Mouse (Mus musculus) embryonic facial prominence, embryonic 10.5 days (tissue): ENCODE measurements at regions not wholly inside any gene's neighbourhood (a gene's known extent, or its start where the extent isn't known, plus 50 kb on each side); places are given as distances from the start of the nearest gene placed in this dataset.
A peak's percentile ranks its signal among the peaks of the same experiment; 100 is the strongest.

Experiments used
- DNase-seq: peaks from one replicate; pipeline ENCODE4 v3.0.0-alpha.2; 2017; ENCODE audit warnings: low spot score
- H3K27ac ChIP-seq: fragments of 300-500 bp; sonication (generic); replicated peaks from 2 replicates; pipeline ENCODE4 v1.5.1; 2016; ENCODE audit warnings: mild to moderate bottlenecking
- H3K27me3 ChIP-seq: fragments of 300-500 bp; sonication (generic); replicated peaks from 2 replicates; pipeline ENCODE4 v1.6.1; 2016; ENCODE audit warnings: low read depth, mild to moderate bottlenecking; ENCODE audit not compliant: poor library complexity, severe bottlenecking
- H3K36me3 ChIP-seq: fragments of 300-500 bp; sonication (generic); replicated peaks from 2 replicates; pipeline ENCODE4 v1.6.1; 2016; ENCODE audit warnings: mild to moderate bottlenecking, moderate library complexity
- H3K4me1 ChIP-seq: fragments of 300-500 bp; sonication (generic); 2 replicates; pipeline ENCODE4 v1.6.1; 2016
- H3K4me3 ChIP-seq: fragments of 300-500 bp; sonication (generic); 2 replicates; pipeline ENCODE4 v1.5.1; 2016; ENCODE audit warnings: mild to moderate bottlenecking, moderate library complexity
- H3K9me3 ChIP-seq: fragments of 300-500 bp; sonication (generic); 2 replicates; pipeline ENCODE4 v1.6.1; 2016; ENCODE audit warnings: mild to moderate bottlenecking
- WGBS: fragments of 180-500 bp; shearing (Covaris S2); methylation state at CpG from one replicate; pipeline ENCODE4 v1.1.7; 2016; 5-methylcytosine and 5-hydroxymethylcytosine counted together

- no peaks in the 10 kb centered on the region for H3K9me3 ChIP-seq
- H3K36me3 ChIP-seq: no peaks in the 10 kb centered on the region
- peaks cover 22% of the 10 kb centered on the region for H3K4me1 ChIP-seq
- DNase-seq: no peak
- no peak overlapping the region for H3K4me3 ChIP-seq
- WGBS: 82% methylated on average over 12 of the region's 12 CpGs
- H3K27ac ChIP-seq: no peak overlapping the region
- H3K27me3 ChIP-seq: no peaks in the 10 kb centered on the region
Observed at GRCm38 (mm10) chr4:83166867-83167814, 115.0 kb upstream of the Frem1 start.

- no peak for DNase-seq
- Histone ChIP-seq H3K27ac (no peak overlapping the region), H3K36me3 (no peaks in the 10 kb centered on the region), H3K9me3 (no peaks in the 10 kb centered on the region), H3K4me1 (peaks cover 15% of the 10 kb centered on the region), H3K27me3 (no peaks in the 10 kb centered on the region), H3K4me3 (no peak overlapping the region)
- WGBS: 90% methylated on average over 3 of the region's 3 CpGs
Observed at GRCm38 (mm10) chr4:83146740-83147139, 94.6 kb upstream of the Frem1 start.

- Histone ChIP-seq H3K27me3 (no peaks in the 10 kb centered on the region), H3K36me3 (no peaks in the 10 kb centered on the region), H3K4me1 (peaks cover 15% of the 10 kb centered on the region), H3K9me3 (no peaks in the 10 kb centered on the region), H3K4me3 (no peak overlapping the region), H3K27ac (peak overlapping the region; percentile 8; the same call in 1 of the 2 replicates)
- 10% methylated on average over 8 of the region's 8 CpGs for WGBS
- DNase-seq: no peak
Observed at GRCm38 (mm10) chr4:83145738-83146217, 93.6 kb upstream of the Frem1 start.

- no peaks in the 10 kb centered on the region for H3K9me3 ChIP-seq
- peaks cover 15% of the 10 kb centered on the region for H3K4me1 ChIP-seq
- no peak for DNase-seq
- no peak overlapping the region for H3K4me3 ChIP-seq
- no peaks in the 10 kb centered on the region for H3K36me3 ChIP-seq
- H3K27me3 ChIP-seq: no peaks in the 10 kb centered on the region
- WGBS: 61% methylated on average over 11 of the region's 11 CpGs
- no peak overlapping the region for H3K27ac ChIP-seq
Observed at GRCm38 (mm10) chr4:83144781-83145517, 92.8 kb upstream of the Frem1 start.

GRCm38 (mm10) chr4:83141736-83142135 is 89.6 kb upstream of the Frem1 start:
- Histone ChIP-seq H3K27ac (no peak overlapping the region), H3K4me1 (peaks cover 15% of the 10 kb centered on the region), H3K9me3 (no peaks in the 10 kb centered on the region), H3K36me3 (no peaks in the 10 kb centered on the region), H3K27me3 (no peaks in the 10 kb centered on the region), H3K4me3 (no peak overlapping the region)
- no peak for DNase-seq
- WGBS: 61% methylated on average over 5 of the region's 5 CpGs

- 74% methylated on average over 8 of the region's 8 CpGs for WGBS
- Histone ChIP-seq H3K9me3 (no peaks in the 10 kb centered on the region), H3K27me3 (no peaks in the 10 kb centered on the region), H3K36me3 (no peaks in the 10 kb centered on the region), H3K27ac (0 out of 2 replicates have a peak overlapping the region, but pooled peaks have one; percentile 10), H3K4me1 (peaks cover 6% of the 10 kb centered on the region), H3K4me3 (no peak overlapping the region)
- DNase-seq: no peak
Observed at GRCm38 (mm10) chr4:83122668-83123005, 70.5 kb upstream of the Frem1 start.

- 83% methylated on average over 6 of the region's 6 CpGs for WGBS
Observed at GRCm38 (mm10) chr4:83122003-83122667, 70.0 kb upstream of the Frem1 start.

GRCm38 (mm10) chr4:83108659-83108967 is 56.5 kb upstream of the Frem1 start:
- H3K27me3 ChIP-seq: no peaks in the 10 kb centered on the region
- H3K27ac ChIP-seq: no peak overlapping the region; the same call in 1 of the 2 replicates
- no peak overlapping the region for H3K4me3 ChIP-seq
- H3K36me3 ChIP-seq: no peaks in the 10 kb centered on the region
- WGBS: 82% methylated on average over 3 of the region's 3 CpGs
- no peak for DNase-seq
- H3K9me3 ChIP-seq: no peaks in the 10 kb centered on the region
- no peaks in the 10 kb centered on the region; the same call in none of the 2 replicates for H3K4me1 ChIP-seq

More at GRCm38 (mm10) chr4:83122003-83122667, 70.0 kb upstream of the Frem1 start:
- no peaks in the 10 kb centered on the region for H3K36me3 ChIP-seq
- DNase-seq: no peak
- no peaks in the 10 kb centered on the region for H3K9me3 ChIP-seq
- no peak overlapping the region for H3K4me3 ChIP-seq
- 0 out of 2 replicates have a peak overlapping the region, but pooled peaks have one; percentile 40 for H3K27ac ChIP-seq
- H3K4me1 ChIP-seq: peaks cover 6% of the 10 kb centered on the region
- H3K27me3 ChIP-seq: no peaks in the 10 kb centered on the region

- WGBS: 71% methylated on average over 11 of the region's 11 CpGs
- no peaks in the 10 kb centered on the region for H3K9me3 ChIP-seq
- no peak overlapping the region for H3K4me3 ChIP-seq
Observed at GRCm38 (mm10) chr4:83107958-83108658, 56.0 kb upstream of the Frem1 start.

GRCm38 (mm10) chr4:83107161-83107560 is 55.0 kb upstream of the Frem1 start:
- 77% methylated on average over 2 of the region's 2 CpGs for WGBS

More at GRCm38 (mm10) chr4:83107958-83108658, 56.0 kb upstream of the Frem1 start:
- Histone ChIP-seq H3K27me3 (no peaks in the 10 kb centered on the region), H3K4me1 (no peaks in the 10 kb centered on the region; the same call in none of the 2 replicates), H3K27ac (no peak overlapping the region; the same call in 1 of the 2 replicates), H3K36me3 (no peaks in the 10 kb centered on the region)
- no peak for DNase-seq

GRCm38 (mm10) chr4:83104045-83104681 is 52.0 kb upstream of the Frem1 start:
- 77% methylated on average over 5 of the region's 5 CpGs for WGBS
- H3K36me3 ChIP-seq: no peaks in the 10 kb centered on the region
- no peak overlapping the region for H3K4me3 ChIP-seq
- 0 out of 2 replicates have a peak overlapping the region, but pooled peaks have one; percentile 35 for H3K27ac ChIP-seq
- H3K27me3 ChIP-seq: no peaks in the 10 kb centered on the region
- no peaks in the 10 kb centered on the region for H3K9me3 ChIP-seq
- DNase-seq: no peak
- H3K4me1 ChIP-seq: peaks cover 7% of the 10 kb centered on the region

More at GRCm38 (mm10) chr4:83107161-83107560, 55.0 kb upstream of the Frem1 start:
- no peak overlapping the region; the same call in 1 of the 2 replicates for H3K27ac ChIP-seq
- no peaks in the 10 kb centered on the region for H3K9me3 ChIP-seq
- no peaks in the 10 kb centered on the region for H3K27me3 ChIP-seq
- no peak overlapping the region for H3K4me3 ChIP-seq
- H3K4me1 ChIP-seq: no peaks in the 10 kb centered on the region; the same call in none of the 2 replicates
- H3K36me3 ChIP-seq: no peaks in the 10 kb centered on the region
- no peak for DNase-seq
